Mouse (Mus musculus) heart, embryonic 10.5 days (tissue): ENCODE results near the gene Rasgrp3. TPM values are rescaled to one million over a fixed set of nuclear protein-coding genes. Genes with fewer than 3 reads are reported as not detected.

Experiments used
- polyA plus RNA-seq: library from polyadenylated mRNA; unstranded; fragments of >200 nt; fragmentation: Nextera tagmentation; extraction: Ambion mirVana; gene quantifications from 2 replicates; pipeline ENCODE4 v1.2.1, GENCODE M21; 2016

Gene Rasgrp3
- polyA plus RNA-seq, 1 experiment from 2014 or later, result 18.5 TPM

Other genes with a start within 250 kb of the Rasgrp3 start
- gene Fam98a, start 116.0 kb downstream of the Rasgrp3 start, polyA plus RNA-seq, result 26.4 and 28.8 TPM in 2 replicates